Mouse (Mus musculus) thymus, adult 2 months (tissue): Measurements from ENCODE around the gene Fam118a.

Experiments
- CTCF ChIP-seq: fragments of 200-500 bp; IDR thresholded peaks from 2 replicates; pipeline ENCODE4 v1.5.1; 2012; ENCODE audit warnings: mild to moderate bottlenecking, control low read depth, low read length, moderate library complexity, borderline replicate concordance; ENCODE audit not compliant: control insufficient read depth, poor library complexity, insufficient read depth; ENCODE audit errors: extremely low read depth
- POLR2A ChIP-seq: fragments of 200-500 bp; IDR thresholded peaks from 2 replicates; pipeline ENCODE4 v1.6.1; 2012; ENCODE audit warnings: mild to moderate bottlenecking, low read length, control low read depth, moderate library complexity; ENCODE audit not compliant: control insufficient read depth, poor library complexity, insufficient read depth; ENCODE audit errors: extremely low read depth

DNA sequence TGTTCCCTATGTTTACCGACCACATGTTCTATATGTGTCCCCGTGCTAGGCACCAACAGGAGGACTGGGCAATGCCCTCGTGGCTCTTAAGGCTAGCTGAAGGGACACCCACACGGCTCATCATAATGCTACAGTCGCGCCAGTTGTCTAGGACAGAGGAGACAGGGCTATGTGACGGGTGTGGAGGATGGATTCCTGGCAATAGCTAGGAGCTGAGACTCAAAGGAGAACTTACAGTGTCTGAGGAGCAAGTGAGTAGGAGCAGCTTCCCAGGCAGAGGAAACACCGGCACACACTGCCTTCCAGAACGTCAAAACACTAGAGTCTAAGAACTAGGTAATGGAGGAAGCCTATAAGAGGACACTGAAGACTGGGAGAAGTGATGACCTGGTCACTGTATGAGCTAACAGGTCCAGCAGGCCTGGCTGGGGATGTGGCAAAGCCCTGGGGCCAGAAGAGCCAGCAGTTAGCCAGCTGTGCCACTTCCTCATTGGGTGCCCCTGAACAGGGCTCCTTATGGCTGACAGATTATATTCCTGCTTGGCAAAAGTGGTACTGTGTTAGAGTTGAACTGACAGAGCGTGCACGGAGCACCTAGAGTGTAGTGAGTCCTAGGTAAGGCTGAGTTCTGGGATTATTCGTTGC, 43.1 kb upstream of the Fam118a start:
- TF ChIP-seq CTCF (no peak), POLR2A (no peak)
